Mouse (Mus musculus) CH12.LX (cell line): ENCODE measurements at regions not wholly inside any gene's neighbourhood (a gene's known extent, or its start where the extent isn't known, plus 50 kb on each side); places are given as distances from the start of the nearest gene placed in this dataset.

Experiments used
- DNase-seq: peaks from one replicate; pipeline ENCODE4 v3.0.0-alpha.2; 2013; ENCODE audit errors: extremely low read depth
- H3K27ac ChIP-seq: 2 replicates; pipeline ENCODE4 v1.5.1; 2012; ENCODE audit warnings: low read depth, mild to moderate bottlenecking, control low read depth, moderate library complexity; ENCODE audit not compliant: insufficient read depth
- H3K27me3 ChIP-seq: replicated peaks from 2 replicates; pipeline ENCODE3; 2012; ENCODE audit warnings: inconsistent platforms
- H3K36me3 ChIP-seq, 2 experiments: replicated peaks in 1 of 2; 2 replicates each; pipeline versions ENCODE3 to v1.6.1; 2012; ENCODE audit warnings: inconsistent platforms in 1 of 2, low read length in 1 of 2, mild to moderate bottlenecking in 1 of 2, mixed read lengths in 1 of 2, moderate library complexity in 1 of 2; ENCODE audit not compliant: control insufficient read depth in 1 of 2, insufficient read depth in 1 of 2
- H3K4me1 ChIP-seq, 2 experiments: 2 replicates each; pipeline ENCODE4 v1.6.1; 2012; ENCODE audit warnings: inconsistent platforms in 1 of 2, moderate library complexity in 1 of 2; ENCODE audit not compliant: insufficient read depth in 2 of 2, control insufficient read depth in 1 of 2
- H3K4me2 ChIP-seq: 2 replicates; pipeline ENCODE4 v1.6.1; 2012; ENCODE audit warnings: low read depth, mild to moderate bottlenecking, control low read depth; ENCODE audit not compliant: poor library complexity, insufficient read depth, severe bottlenecking
- H3K4me3 ChIP-seq, 3 experiments: fragments of 150-350 bp in 1 of 3; sonication (generic) in 1 of 3; replicated peaks in 1 of 3; 2 replicates each; pipeline versions ENCODE3 to v1.5.1; 2011 to 2012; ENCODE audit warnings: low read depth in 2 of 3, low read length in 2 of 3, mild to moderate bottlenecking in 2 of 3, moderate library complexity in 2 of 3, control low read depth in 1 of 3, improper control_type of control experiment in 1 of 3, inconsistent platforms in 1 of 3, mixed read lengths in 1 of 3; ENCODE audit not compliant: poor library complexity in 1 of 3
- H3K79me2 ChIP-seq: replicated peaks from 2 replicates; pipeline ENCODE4 v1.6.1; 2012; ENCODE audit warnings: mild to moderate bottlenecking, moderate library complexity; ENCODE audit not compliant: control insufficient read depth, poor library complexity, insufficient read depth, severe bottlenecking; ENCODE audit errors: extremely low read depth
- H3K9ac ChIP-seq: 2 replicates; pipeline ENCODE4 v1.6.1; 2012; ENCODE audit warnings: low read depth, mild to moderate bottlenecking, control low read depth, moderate library complexity; ENCODE audit not compliant: insufficient read depth
- H3K9me3 ChIP-seq: replicated peaks from 2 replicates; pipeline ENCODE3; 2012; ENCODE audit warnings: low read length, inconsistent platforms, mixed read lengths
- BHLHE40 ChIP-seq: IDR thresholded peaks from 2 replicates; pipeline ENCODE4 v1.6.1; 2011; ENCODE audit warnings: mild to moderate bottlenecking, low read depth, low read length, improper control_type of control experiment
- CTCF ChIP-seq, 2 experiments: IDR thresholded peaks in 1 of 2; conservative IDR thresholded peaks in 1 of 2; 2 replicates each; pipeline ENCODE4 v1.5.1; 2011 to 2012; ENCODE audit warnings: low read depth in 2 of 2, low read length in 2 of 2, improper control_type of control experiment in 1 of 2, inconsistent platforms in 1 of 2, mild to moderate bottlenecking in 1 of 2, moderate library complexity in 1 of 2
- ELF1 ChIP-seq: IDR thresholded peaks from 2 replicates; pipeline ENCODE4 v1.6.1; 2014; ENCODE audit warnings: low read depth, mild to moderate bottlenecking, inconsistent platforms, low read length, improper control_type of control experiment
- EP300 ChIP-seq: IDR thresholded peaks from 2 replicates; pipeline ENCODE4 v1.6.1; 2011; ENCODE audit warnings: low read length, improper control_type of control experiment
- GABPA ChIP-seq: IDR thresholded peaks from 2 replicates; pipeline ENCODE4 v1.6.1; 2012; ENCODE audit warnings: low read depth, low read length, improper control_type of control experiment, inconsistent platforms; ENCODE audit not compliant: insufficient replicate concordance
- IRF4 ChIP-seq: IDR thresholded peaks from 2 replicates; pipeline ENCODE4 v1.6.1; 2014; ENCODE audit warnings: low read depth, mild to moderate bottlenecking, inconsistent platforms, low read length, improper control_type of control experiment
- JUN ChIP-seq: IDR thresholded peaks from 2 replicates; pipeline ENCODE4 v1.6.1; 2011; ENCODE audit warnings: low read depth, mild to moderate bottlenecking, low read length, improper control_type of control experiment, moderate library complexity; ENCODE audit not compliant: insufficient read depth
- JUND ChIP-seq: conservative IDR thresholded peaks from 2 replicates; pipeline ENCODE4 v1.6.1; 2011; ENCODE audit warnings: low read depth, low read length, improper control_type of control experiment
- KAT2A ChIP-seq: IDR thresholded peaks from 2 replicates; pipeline ENCODE4 v1.6.1; 2012; ENCODE audit warnings: low read length, improper control_type of control experiment, inconsistent platforms; ENCODE audit not compliant: insufficient replicate concordance
- MAFK ChIP-seq: IDR thresholded peaks from 2 replicates; pipeline ENCODE4 v1.6.1; 2011; ENCODE audit warnings: low read length, improper control_type of control experiment; ENCODE audit not compliant: insufficient replicate concordance
- MAX ChIP-seq: IDR thresholded peaks from 2 replicates; pipeline ENCODE4 v1.6.1; 2011; ENCODE audit warnings: low read length, improper control_type of control experiment
- MYC ChIP-seq: IDR thresholded peaks from 2 replicates; pipeline ENCODE4 v1.6.1; 2011; ENCODE audit warnings: low read depth, mild to moderate bottlenecking, improper control_type of control experiment, low read length
- NELFE ChIP-seq: IDR thresholded peaks from 2 replicates; pipeline ENCODE4 v1.6.1; 2011; ENCODE audit warnings: low read depth, low read length, improper control_type of control experiment
- RAD21 ChIP-seq: IDR thresholded peaks from 2 replicates; pipeline ENCODE4 v1.6.1; 2011; ENCODE audit warnings: low read depth, mild to moderate bottlenecking, low read length, improper control_type of control experiment, moderate library complexity
- RCOR1 ChIP-seq: conservative IDR thresholded peaks from 2 replicates; pipeline ENCODE4 v1.6.1; 2012; ENCODE audit warnings: low read depth, mild to moderate bottlenecking, inconsistent platforms, low read length, improper control_type of control experiment
- SMC3 ChIP-seq: IDR thresholded peaks from 2 replicates; pipeline ENCODE4 v1.6.1; 2011; ENCODE audit warnings: low read depth, low read length, improper control_type of control experiment
- USF2 ChIP-seq: conservative IDR thresholded peaks from 2 replicates; pipeline ENCODE4 v1.6.1; 2011; ENCODE audit warnings: low read depth, low read length, improper control_type of control experiment
- dilution Hi-C: fragments of 300-500 bp; cut with MboI; formaldehyde crosslinking; loops from 2 replicates; pipeline ENCODE4 v1.14.3; 2020; ENCODE audit warnings: low sequenced_read_pairs; ENCODE audit not compliant: extremely low pct_unique_long_range_greater_than_20kb, extremely low pct_ligation_motif_present
- in situ Hi-C: fragments of 300-500 bp; cut with MboI; formaldehyde crosslinking; loops from 3 replicates; pipeline ENCODE4 v1.14.3; 2019; ENCODE audit warnings: low sequenced_read_pairs, low pct_ligation_motif_present, low pct_unique_long_range_greater_than_20kb, mixed read lengths

DNA sequence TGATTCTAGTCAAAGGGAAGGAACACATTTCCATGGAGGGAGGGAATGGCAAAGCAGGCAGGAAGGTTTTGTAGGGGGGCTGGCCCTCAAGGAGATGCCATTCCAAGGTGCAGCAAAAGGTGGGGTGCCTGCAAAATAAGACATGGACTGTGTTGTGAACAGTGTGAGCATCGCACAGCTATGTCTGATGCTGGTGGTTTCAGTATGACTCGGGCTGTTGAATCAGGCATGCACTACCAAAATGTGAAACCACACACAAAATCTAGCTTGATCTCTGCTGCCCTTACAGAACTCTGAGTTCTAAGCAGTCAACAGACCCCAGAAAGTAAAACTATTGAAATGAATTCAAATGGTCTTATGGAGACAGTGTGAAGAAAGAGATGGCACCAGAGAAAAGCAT lies 339.7 kb downstream of the Zfp619 start:
- 0 out of 2 replicates have a peak overlapping the region, but pooled peaks have one; percentile 14 for H3K4me2 ChIP-seq
- no peak overlapping the region for H3K9ac ChIP-seq
- no peak overlapping the region for H3K4me3 ChIP-seq
- in situ Hi-C loops: no loop called here
- H3K36me3 ChIP-seq: no peaks in the 10 kb centered on the region
- H3K4me1 ChIP-seq: peaks cover 6 to 21% of the 10 kb centered on the region in 2 experiments; a peak in 3 of 4 replicates
- dilution Hi-C loops: no loop called here
- H3K27me3 ChIP-seq: no peaks in the 10 kb centered on the region
- no peak overlapping the region for H3K27ac ChIP-seq
- peak; percentile 59 for DNase-seq
- TF ChIP-seq MAFK (no peak), ELF1 (no peak), JUND (peak; percentile 80), RAD21 (no peak), JUN (peak; percentile 54), KAT2A (no peak), IRF4 (peak; percentile 88), EP300 (peak; percentile 50), BHLHE40 (peak; percentile 28; the same call in 1 of the 2 replicates)
- no peaks in the 10 kb centered on the region for H3K9me3 ChIP-seq
- no peaks in the 10 kb centered on the region for H3K79me2 ChIP-seq

DNA sequence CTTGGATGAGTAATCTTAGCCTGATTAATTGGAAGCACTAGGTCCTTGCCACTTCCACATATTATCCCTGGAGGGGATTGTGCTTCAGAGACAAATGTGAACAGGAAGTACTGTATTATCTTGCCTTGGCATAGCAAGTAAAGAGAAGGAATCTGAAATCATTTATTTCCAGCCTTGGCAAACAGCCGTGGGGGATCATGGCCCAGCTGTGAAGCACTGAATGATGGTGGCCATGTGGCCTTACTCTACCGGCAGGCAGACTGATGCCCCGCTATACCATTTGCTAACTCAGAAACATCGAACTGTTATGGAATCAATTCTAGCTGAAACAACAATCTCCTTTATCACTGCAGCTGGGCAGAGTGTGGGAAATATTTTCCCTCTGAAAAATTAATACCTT lies 345.3 kb downstream of the Zfp619 start:
- no peak overlapping the region for H3K9ac ChIP-seq
- dilution Hi-C loops: no loop called here
- TF ChIP-seq USF2 (no peak), GABPA (no peak), CTCF (conservative IDR thresholded peaks at IDR 0.05 in 1 of 2, IDR thresholded peaks at IDR 0.05 in 1 of 2; ENCODE audit: low read depth in 2 of 2, low read length in 2 of 2) (no peak), MAX (no peak), NELFE (no peak), MYC (no peak), SMC3 (no peak), IRF4 (no peak), RCOR1 (no peak), JUN (no peak), RAD21 (no peak), MAFK (no peak)
- no peak overlapping the region for H3K4me2 ChIP-seq
- peaks cover under 1 to 28% of the 10 kb centered on the region in 2 experiments; a peak in 2 of 4 replicates for H3K4me1 ChIP-seq
- no peak overlapping the region for H3K4me3 ChIP-seq
- H3K27me3 ChIP-seq: no peaks in the 10 kb centered on the region
- in situ Hi-C loops: no loop called here
- H3K9me3 ChIP-seq: no peaks in the 10 kb centered on the region
- DNase-seq: no peak
- H3K27ac ChIP-seq: no peak overlapping the region
- no peaks in the 10 kb centered on the region for H3K79me2 ChIP-seq
- no peaks in the 10 kb centered on the region for H3K36me3 ChIP-seq
